Mouse (Mus musculus) liver, embryonic 18 days (tissue): Measurements from ENCODE around the gene Fam149b. TPM values are rescaled to one million over a fixed set of nuclear protein-coding genes. Genes with fewer than 3 reads are reported as not detected.

Source experiments
- polyA plus RNA-seq: library from polyadenylated mRNA; depleted of rRNA; stranded (reverse); fragments of >200 nt; gene quantifications from 2 replicates; pipeline ENCODE4 v1.2.3, GENCODE M21; 2012; rRNA removed

Gene Fam149b
- polyA plus RNA-seq, result 8.3 and 9.2 TPM in 2 replicates

DNA sequence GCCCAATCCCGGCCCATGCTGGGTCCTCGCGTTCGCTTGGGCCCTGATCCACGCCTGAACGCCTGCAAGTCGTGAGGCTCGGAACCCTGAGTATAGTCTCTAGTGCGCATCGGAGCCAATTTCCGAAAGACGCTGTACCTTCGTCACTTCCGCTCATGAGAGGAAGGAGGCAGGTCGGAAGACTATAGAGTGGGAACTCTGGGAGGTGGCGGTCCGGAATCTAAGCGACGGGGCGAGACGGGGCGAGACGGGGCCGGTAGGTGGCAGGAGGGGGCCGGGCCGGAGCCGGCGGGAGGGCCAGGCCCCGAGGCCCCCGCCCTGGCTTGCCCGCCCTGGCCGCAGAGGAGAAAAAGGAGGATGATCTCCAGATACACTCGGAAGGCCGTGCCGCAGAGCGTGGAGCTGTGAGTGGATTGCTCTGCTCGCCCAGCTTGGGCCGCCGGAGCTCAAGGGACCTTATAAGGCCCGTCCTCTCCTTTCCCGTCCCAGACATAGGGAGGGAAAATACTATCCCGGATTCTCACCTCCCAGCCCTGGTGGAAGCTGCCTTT is at the start of gene Fam149b, which contains the start of gene Ecd:
Fam149b (plus strand) TSS at position 172 of the 551 bp plus-strand sequence.
Ecd (minus strand) TSS at position 131 of the 551 bp plus-strand sequence.

GRCm38 (mm10) chr14:20388441-20389129 is 40.6 kb downstream of the Fam149b start, which contains the start of gene Dnajc9:
Gene Dnajc9 (minus strand): TSS chr14:20388910.

GRCm38 (mm10) chr14:20393205-20393913 is 45.4 kb downstream of the Fam149b start, which contains the start of gene Mrps16:
Gene Mrps16 (minus strand): TSS chr14:20393634.

Other genes starting within 250 kb of the Fam149b start
- gene Saysd1, start 209.6 kb upstream of the Fam149b start, polyA plus RNA-seq, result 5.4 and 5.6 TPM in 2 replicates
- 3.6 and 4.2 TPM in 2 replicates for gene Kcnk5, start 166.4 kb upstream of the Fam149b start, polyA plus RNA-seq
- 6.5 and 8.4 TPM in 2 replicates for gene Kcnk16, start 79.0 kb upstream of the Fam149b start, polyA plus RNA-seq
- gene Nudt13, start 53.5 kb upstream of the Fam149b start, polyA plus RNA-seq, result 10.0 and 11.2 TPM in 2 replicates
- gene Ecd, start within 50 bp of the Fam149b start, polyA plus RNA-seq, result 18.0 and 18.2 TPM in 2 replicates
- 37.7 and 42.8 TPM in 2 replicates for gene Dnajc9, start 40.7 kb downstream of the Fam149b start, polyA plus RNA-seq
- gene Mrps16, start 45.5 kb downstream of the Fam149b start, polyA plus RNA-seq, result 22.1 and 23.3 TPM in 2 replicates
- gene Cfap70, start 104.1 kb downstream of the Fam149b start, polyA plus RNA-seq, result 0.06 and 0.20 TPM in 2 replicates
- 33.8 and 35.0 TPM in 2 replicates for gene Anxa7, start 132.0 kb downstream of the Fam149b start, polyA plus RNA-seq
- gene Mss51, start 148.7 kb downstream of the Fam149b start, polyA plus RNA-seq, result 0.97 and 1.1 TPM in 2 replicates
- gene Ppp3cb, start 198.4 kb downstream of the Fam149b start, polyA plus RNA-seq, result 18.8 and 21.0 TPM in 2 replicates